Mouse (Mus musculus): ENCODE results near the gene Tmpo. TPM values are rescaled to one million over a fixed set of nuclear protein-coding genes. Genes with fewer than 3 reads are reported as not detected.

Gene Tmpo
- polyA plus RNA-seq, 2 experiments, result 111 to 116 TPM

- DNase-seq (ENCODE audit: low read depth in 3 of 3, low spot score in 3 of 3) (no peak), ATAC-seq (ENCODE audit: insufficient read depth) (peak; percentile 37; the same call in 1 of the 2 replicates)
- H3K9ac ChIP-seq (replicated peaks), result no peak overlapping the region
- no peak overlapping the region for H3K27ac ChIP-seq
- peaks cover 90% of the 10 kb centered on the region for H3K36me3 ChIP-seq (replicated peaks; ENCODE audit: control insufficient read depth, insufficient read depth, low read depth)
- H3K4me2 ChIP-seq (ENCODE audit: low read depth), result no peak overlapping the region
- TF ChIP-seq EP300 (IDR thresholded peaks at IDR 0.05; ENCODE audit: low read depth), result 0 out of 2 replicates have a peak, but pooled peaks have one; percentile 13
- no peak for TF ChIP-seq CTCF (IDR thresholded peaks at IDR 0.05; ENCODE audit: low read depth)
- no peak overlapping the region for H3K4me3 ChIP-seq (ENCODE audit: insufficient read depth in 1 of 2, low read depth in 2 of 2, low read length in 2 of 2)
- no peaks in the 10 kb centered on the region for H3K27me3 ChIP-seq (ENCODE audit: control insufficient read depth, insufficient read depth, low read length)
- peaks cover 2 to 6% of the 10 kb centered on the region in 2 experiments; a peak in 3 of 4 replicates for H3K4me1 ChIP-seq (replicated peaks; ENCODE audit: control insufficient read depth in 2 of 2, insufficient read depth in 2 of 2, low read length in 1 of 2)
- no peaks in the 10 kb centered on the region for H3K9me3 ChIP-seq (ENCODE audit: control insufficient read depth, low read length)
- 38% methylated on average over 11 of the region's 11 CpGs for WGBS (ENCODE audit: insufficient replicate concordance)
These were observed 19.0 kb downstream of the Tmpo start for GRCm38 (mm10) chr10:91162077-91162476.

- Histone ChIP-seq H3K4me2 (ENCODE audit: low read depth) (no peak overlapping the region), H3K4me3 (ENCODE audit: insufficient read depth in 1 of 2, low read depth in 2 of 2, low read length in 2 of 2) (no peak overlapping the region), H3K9ac (replicated peaks) (no peak overlapping the region), H3K4me1 (replicated peaks; ENCODE audit: control insufficient read depth in 2 of 2, insufficient read depth in 2 of 2, low read length in 1 of 2) (no peaks in the 10 kb centered on the region; a peak in 1 of 4 replicates), H3K27ac (no peak overlapping the region), H3K27me3 (ENCODE audit: control insufficient read depth, insufficient read depth, low read length) (no peaks in the 10 kb centered on the region), H3K9me3 (ENCODE audit: control insufficient read depth, low read length) (no peaks in the 10 kb centered on the region), H3K36me3 (replicated peaks; ENCODE audit: control insufficient read depth, insufficient read depth, low read depth) (peaks cover 94% of the 10 kb centered on the region)
- DNase-seq (ENCODE audit: low read depth in 3 of 3, low spot score in 3 of 3) (no peak), ATAC-seq (ENCODE audit: insufficient read depth) (no peak)
- TF ChIP-seq EP300 (IDR thresholded peaks at IDR 0.05; ENCODE audit: low read depth) (no peak), CTCF (IDR thresholded peaks at IDR 0.05; ENCODE audit: low read depth) (no peak)
- WGBS (ENCODE audit: insufficient replicate concordance), result 95% methylated on average over 5 of the region's 5 CpGs
These were observed 20.1 kb downstream of the Tmpo start for GRCm38 (mm10) chr10:91161006-91161405.

DNA sequence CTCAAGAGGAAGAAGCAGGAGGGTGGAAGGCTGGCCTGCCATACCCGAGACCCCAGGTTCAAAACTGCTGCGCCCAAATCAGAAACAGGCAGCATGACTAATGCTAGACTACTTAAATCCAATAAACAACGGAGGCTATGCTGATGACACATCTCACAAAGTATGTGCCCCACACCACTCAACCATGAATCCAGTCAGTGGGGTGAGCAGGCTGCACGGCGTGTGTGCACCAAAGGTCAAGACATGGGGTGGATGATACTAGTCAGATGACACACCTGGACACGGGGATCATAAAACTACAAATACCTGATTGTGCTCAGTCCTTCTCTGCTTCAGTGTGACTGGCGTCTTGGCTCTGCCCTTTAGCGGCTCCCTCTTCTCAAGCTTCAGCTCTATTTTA, 22.7 kb downstream of the Tmpo start:
- 88% methylated on average over 8 of the region's 8 CpGs for WGBS (ENCODE audit: insufficient replicate concordance)
- TF ChIP-seq EP300 (IDR thresholded peaks at IDR 0.05; ENCODE audit: low read depth) (no peak), CTCF (IDR thresholded peaks at IDR 0.05; ENCODE audit: low read depth) (no peak)
- H3K36me3 ChIP-seq (replicated peaks; ENCODE audit: control insufficient read depth, insufficient read depth, low read depth), result peaks cover 98% of the 10 kb centered on the region
- H3K27me3 ChIP-seq (ENCODE audit: control insufficient read depth, insufficient read depth, low read length), result no peaks in the 10 kb centered on the region
- H3K27ac ChIP-seq, result no peak overlapping the region
- no peaks in the 10 kb centered on the region for H3K9me3 ChIP-seq (ENCODE audit: control insufficient read depth, low read length)
- no peaks in the 10 kb centered on the region for H3K4me1 ChIP-seq (replicated peaks; ENCODE audit: control insufficient read depth in 2 of 2, insufficient read depth in 2 of 2, low read length in 1 of 2)
- H3K4me2 ChIP-seq (ENCODE audit: low read depth), result no peak overlapping the region
- no peak overlapping the region for H3K9ac ChIP-seq (replicated peaks)
- ATAC-seq (ENCODE audit: insufficient read depth), result no peak
- no peak for DNase-seq (ENCODE audit: low read depth in 3 of 3, low spot score in 3 of 3)
- H3K4me3 ChIP-seq (ENCODE audit: insufficient read depth in 1 of 2, low read depth in 2 of 2, low read length in 2 of 2), result no peak overlapping the region

DNA sequence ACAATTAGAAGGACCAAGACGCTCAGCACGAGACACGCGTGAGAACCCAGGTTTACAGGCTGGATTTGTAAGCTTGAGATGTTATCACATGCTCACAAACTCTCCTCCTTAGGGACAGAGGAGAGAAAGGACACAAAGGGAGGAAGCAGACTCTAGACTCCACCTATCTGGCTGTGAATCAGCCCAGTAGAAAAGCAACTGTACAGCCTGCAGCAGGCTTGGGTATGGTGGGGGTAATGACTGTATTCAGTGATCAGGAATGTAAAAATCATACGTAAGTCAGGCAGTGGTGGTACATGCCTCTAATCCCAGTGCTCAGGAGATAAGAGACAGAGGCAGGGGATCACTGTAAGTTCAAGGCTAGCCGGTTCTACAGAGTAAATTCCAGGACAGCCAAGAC, 24.8 kb downstream of the Tmpo start:
- Histone ChIP-seq H3K36me3 (replicated peaks; ENCODE audit: control insufficient read depth, insufficient read depth, low read depth) (peaks cover 96% of the 10 kb centered on the region), H3K4me1 (replicated peaks; ENCODE audit: control insufficient read depth in 2 of 2, insufficient read depth in 2 of 2, low read length in 1 of 2) (no peaks in the 10 kb centered on the region), H3K27ac (no peak overlapping the region), H3K4me2 (ENCODE audit: low read depth) (no peak overlapping the region), H3K4me3 (ENCODE audit: insufficient read depth in 1 of 2, low read depth in 2 of 2, low read length in 2 of 2) (no peak overlapping the region), H3K27me3 (ENCODE audit: control insufficient read depth, insufficient read depth, low read length) (no peaks in the 10 kb centered on the region), H3K9me3 (ENCODE audit: control insufficient read depth, low read length) (no peaks in the 10 kb centered on the region), H3K9ac (replicated peaks) (no peak overlapping the region)
- DNase-seq (ENCODE audit: low read depth in 3 of 3, low spot score in 3 of 3) (no peak), ATAC-seq (ENCODE audit: insufficient read depth) (no peak)
- WGBS (ENCODE audit: insufficient replicate concordance), result 82% methylated on average over 6 of the region's 6 CpGs
- TF ChIP-seq CTCF (IDR thresholded peaks at IDR 0.05; ENCODE audit: low read depth), result no peak
- no peak for TF ChIP-seq EP300 (IDR thresholded peaks at IDR 0.05; ENCODE audit: low read depth)

GRCm38 (mm10) chr10:91153894-91154503, 27.1 kb downstream of the Tmpo start:
- Histone ChIP-seq H3K27me3 (ENCODE audit: control insufficient read depth, insufficient read depth, low read length) (no peaks in the 10 kb centered on the region), H3K4me2 (ENCODE audit: low read depth) (no peak overlapping the region)

More at GRCm38 (mm10) chr10:91153894-91154503, 27.1 kb downstream of the Tmpo start:
- ATAC-seq (ENCODE audit: insufficient read depth) (no peak), DNase-seq (ENCODE audit: low read depth in 3 of 3, low spot score in 3 of 3) (no peak)
- H3K9ac ChIP-seq (replicated peaks), result no peak overlapping the region
- peaks cover 97% of the 10 kb centered on the region for H3K36me3 ChIP-seq (replicated peaks; ENCODE audit: control insufficient read depth, insufficient read depth, low read depth)
- 89% methylated on average over 10 of the region's 10 CpGs for WGBS (ENCODE audit: insufficient replicate concordance)
- H3K27ac ChIP-seq, result no peak overlapping the region
- no peaks in the 10 kb centered on the region for H3K9me3 ChIP-seq (ENCODE audit: control insufficient read depth, low read length)
- no peak for TF ChIP-seq EP300 (IDR thresholded peaks at IDR 0.05; ENCODE audit: low read depth)
- TF ChIP-seq CTCF (IDR thresholded peaks at IDR 0.05; ENCODE audit: low read depth), result no peak
- no peaks in the 10 kb centered on the region for H3K4me1 ChIP-seq (replicated peaks; ENCODE audit: control insufficient read depth in 2 of 2, insufficient read depth in 2 of 2, low read length in 1 of 2)
- H3K4me3 ChIP-seq (ENCODE audit: insufficient read depth in 1 of 2, low read depth in 2 of 2, low read length in 2 of 2), result no peak overlapping the region
